Mouse (Mus musculus) heart, postnatal 0 days (tissue): ENCODE data around the gene Kpna7. TPM values are rescaled to one million over a fixed set of nuclear protein-coding genes. Genes with fewer than 3 reads are reported as not detected.
"Not testable (repeated sequence)": the region's sequence is repeated elsewhere in the genome, so short reads cannot be mapped to it uniquely, and the experiment has no call there.

Experiments
- ATAC-seq: fragments of 200-750 bp; cut with Nextera tagmentation; 2 replicates; pipeline ENCODE4 v1.8.0; 2017; ENCODE audit warnings: low read depth, moderate number of reproducible peaks, moderate library complexity; ENCODE audit not compliant: insufficient read depth
- DNase-seq: peaks from one replicate; pipeline ENCODE4 v3.0.0-alpha.2; 2016; ENCODE audit warnings: low spot score
- H3K27ac ChIP-seq: fragments of 300-500 bp; sonication (generic); 2 replicates; pipeline ENCODE4 v1.5.1; 2014; ENCODE audit warnings: low read depth, mild to moderate bottlenecking
- H3K27me3 ChIP-seq: fragments of 300-500 bp; sonication (generic); 2 replicates; pipeline ENCODE4 v1.6.1; 2014; ENCODE audit warnings: low read length, mixed read lengths; ENCODE audit not compliant: control insufficient read depth, insufficient read depth
- H3K36me3 ChIP-seq: fragments of 300-500 bp; sonication (generic); replicated peaks from 2 replicates; pipeline ENCODE4 v1.6.1; 2014; ENCODE audit warnings: low read length, mixed read lengths; ENCODE audit not compliant: control insufficient read depth, insufficient read depth
- H3K4me1 ChIP-seq: fragments of 300-500 bp; sonication (generic); 2 replicates; pipeline ENCODE4 v1.6.1; 2014; ENCODE audit warnings: antibody characterized with exemption; ENCODE audit not compliant: control insufficient read depth, insufficient read depth
- H3K4me2 ChIP-seq: fragments of 300-500 bp; sonication (generic); 2 replicates; pipeline ENCODE4 v1.6.1; 2014; ENCODE audit warnings: low read depth, mild to moderate bottlenecking, low read length, moderate library complexity
- H3K4me3 ChIP-seq: fragments of 300-500 bp; sonication (generic); 2 replicates; pipeline ENCODE4 v1.5.1; 2014; ENCODE audit warnings: low read depth, low read length
- H3K9ac ChIP-seq: fragments of 300-500 bp; sonication (generic); replicated peaks from 2 replicates; pipeline ENCODE4 v1.6.1; 2014; ENCODE audit warnings: low read depth, low read length, mixed read lengths
- H3K9me3 ChIP-seq: fragments of 300-500 bp; sonication (generic); replicated peaks from 2 replicates; pipeline ENCODE4 v1.6.1; 2016; ENCODE audit warnings: low read length; ENCODE audit not compliant: control insufficient read depth
- CTCF ChIP-seq: IDR thresholded peaks from 2 replicates; pipeline ENCODE4 v1.5.1; 2016; ENCODE audit warnings: antibody characterized with exemption, control low read depth, low read depth
- EP300 ChIP-seq: IDR thresholded peaks from 2 replicates; pipeline ENCODE4 v1.6.1; 2016; ENCODE audit warnings: antibody characterized with exemption, low read depth
- WGBS: fragments of 180-500 bp; shearing (Covaris S2); extraction: QIAGEN DNeasy Blood & Tissue Kit; methylation state at CpG from one replicate; pipeline ENCODE4 v1.1.7; 2014; 5-methylcytosine and 5-hydroxymethylcytosine counted together
- polyA plus RNA-seq: library from polyadenylated mRNA; unstranded; fragments of >200 nt; fragmentation: Nextera tagmentation; extraction: Ambion mirVana; gene quantifications from 2 replicates; pipeline ENCODE4 v1.2.1, GENCODE M21; 2015
- total RNA-seq: library from RNA; depleted of rRNA; stranded (reverse); fragments of >200 nt; gene quantifications from 2 replicates; pipeline ENCODE4 v1.2.3, GENCODE M21; 2014; ENCODE audit warnings: low replicate concordance

Gene Kpna7
- total and polyA plus RNA-seq, 2 experiments from 2014 or later, result not detected

GRCm38 (mm10) chr5:145102706-145103105, 18.9 kb upstream of the Kpna7 start:
- Histone ChIP-seq H3K4me1 (no peaks in the 10 kb centered on the region), H3K36me3 (peaks cover 99% of the 10 kb centered on the region), H3K4me2 (no peak overlapping the region), H3K9ac (no peak overlapping the region), H3K4me3 (no peak overlapping the region), H3K27ac (no peak overlapping the region), H3K27me3 (no peaks in the 10 kb centered on the region), H3K9me3 (no peaks in the 10 kb centered on the region)
- 84% methylated on average over 4 of the region's 4 CpGs for WGBS
- no peak for TF ChIP-seq EP300
- TF ChIP-seq CTCF, result no peak
- DNase-seq (no peak), ATAC-seq (no peak)

DNA sequence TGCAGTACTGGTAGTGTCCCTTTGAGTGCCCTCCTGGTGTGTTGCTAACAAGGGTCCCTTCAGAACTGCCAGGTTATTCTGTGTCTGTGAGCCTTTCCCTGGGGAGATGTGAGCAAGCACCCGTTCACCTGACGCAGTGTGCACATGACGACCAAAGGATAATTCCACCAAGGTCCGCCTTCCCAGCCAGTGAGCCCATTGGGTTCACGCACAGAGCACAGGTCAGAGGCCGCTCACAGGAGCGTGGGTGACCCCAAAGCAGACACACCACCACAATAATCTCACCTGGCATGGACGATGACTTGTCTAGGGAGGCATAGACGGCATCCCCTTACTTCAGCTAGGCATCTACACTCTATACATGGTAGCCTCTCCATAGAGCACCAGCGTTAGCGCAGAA, 17.6 kb upstream of the Kpna7 start:
- not testable (repeated sequence) for H3K9ac ChIP-seq, H3K4me1 ChIP-seq, DNase-seq, H3K27me3 ChIP-seq, H3K27ac ChIP-seq, H3K4me2 ChIP-seq, ATAC-seq, H3K4me3 ChIP-seq, H3K9me3 ChIP-seq
- 95% methylated on average over 11 of the region's 11 CpGs for WGBS
- peaks cover 99% of the 10 kb centered on the region for H3K36me3 ChIP-seq

- no peaks in the 10 kb centered on the region for H3K27me3 ChIP-seq
- peaks cover 99% of the 10 kb centered on the region for H3K36me3 ChIP-seq
- H3K27ac ChIP-seq, result no peak overlapping the region
- H3K4me3 ChIP-seq, result no peak overlapping the region
- H3K9me3 ChIP-seq, result no peaks in the 10 kb centered on the region
- WGBS, result 95% methylated on average over 9 of the region's 9 CpGs
- H3K9ac ChIP-seq, result no peak overlapping the region
- DNase-seq (no peak), ATAC-seq (no peak)
- H3K4me1 ChIP-seq, result no peaks in the 10 kb centered on the region
- H3K4me2 ChIP-seq, result no peak overlapping the region
- TF ChIP-seq EP300 (no peak), CTCF (no peak)
Observed at GRCm38 (mm10) chr5:145100960-145101359, 17.1 kb upstream of the Kpna7 start.

DNA sequence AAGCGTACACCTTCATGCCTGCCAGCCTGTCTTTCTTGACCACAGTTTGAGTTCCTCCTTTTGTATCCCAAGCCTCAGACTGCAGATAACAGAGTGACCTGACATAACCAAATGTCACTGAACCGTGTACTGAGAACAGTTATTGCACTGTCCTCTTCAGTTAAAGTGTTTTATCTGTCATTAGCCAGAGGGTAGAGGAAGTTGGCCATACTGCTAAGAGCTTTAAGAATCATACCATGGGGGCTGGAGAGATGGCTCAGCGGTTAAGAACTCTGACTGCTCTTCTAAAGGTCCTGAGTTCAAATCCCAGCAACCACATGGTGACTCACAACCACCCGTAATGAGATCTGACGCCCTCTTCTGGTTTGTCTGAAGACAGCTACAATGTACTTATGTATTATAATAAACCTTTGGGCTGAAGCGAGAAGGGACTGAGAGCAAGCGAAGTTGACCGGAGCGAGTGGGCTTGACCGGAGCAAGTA, 14.6 kb upstream of the Kpna7 start:
- H3K27me3 ChIP-seq, result no peaks in the 10 kb centered on the region
- H3K9me3 ChIP-seq, result no peaks in the 10 kb centered on the region
- peaks cover 91% of the 10 kb centered on the region for H3K36me3 ChIP-seq
- no peak overlapping the region for H3K4me3 ChIP-seq
- ATAC-seq (no peak), DNase-seq (no peak)
- 87% methylated on average over 10 of the region's 10 CpGs for WGBS
- H3K27ac ChIP-seq, result no peak overlapping the region
- H3K4me2 ChIP-seq, result no peak overlapping the region
- H3K4me1 ChIP-seq, result no peaks in the 10 kb centered on the region
- TF ChIP-seq CTCF (no peak), EP300 (no peak)
- H3K9ac ChIP-seq, result no peak overlapping the region

DNA sequence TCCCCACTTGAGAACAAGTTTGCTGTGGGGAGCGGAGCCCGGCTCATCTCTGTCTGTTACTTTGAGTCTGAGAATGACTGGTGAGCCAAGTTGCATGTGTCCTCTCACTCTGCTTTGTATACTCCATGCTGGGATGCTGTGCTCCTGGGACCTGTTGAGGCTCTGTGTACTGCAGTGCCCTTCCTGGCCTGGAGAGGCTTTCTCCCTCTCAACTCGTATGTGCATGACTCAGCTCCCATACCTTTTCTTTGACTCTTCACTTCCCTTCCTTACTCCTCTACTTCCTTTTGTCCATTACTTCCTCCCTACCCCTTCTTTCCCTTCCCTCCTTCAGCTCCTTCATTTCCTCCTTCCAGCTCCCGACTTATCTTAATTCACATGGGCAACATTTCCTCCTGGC, 12.4 kb upstream of the Kpna7 start:
- H3K4me2 ChIP-seq, result no peak overlapping the region
- no peak overlapping the region for H3K4me3 ChIP-seq
- DNase-seq (no peak), ATAC-seq (no peak)
- H3K9me3 ChIP-seq, result no peaks in the 10 kb centered on the region
- H3K4me1 ChIP-seq, result no peaks in the 10 kb centered on the region
- H3K36me3 ChIP-seq, result peaks cover 90% of the 10 kb centered on the region
- no peak overlapping the region for H3K9ac ChIP-seq
- H3K27me3 ChIP-seq, result no peaks in the 10 kb centered on the region
- 78% methylated on average over 4 of the region's 4 CpGs for WGBS
- TF ChIP-seq EP300 (no peak), CTCF (no peak)
- H3K27ac ChIP-seq, result no peak overlapping the region

DNA sequence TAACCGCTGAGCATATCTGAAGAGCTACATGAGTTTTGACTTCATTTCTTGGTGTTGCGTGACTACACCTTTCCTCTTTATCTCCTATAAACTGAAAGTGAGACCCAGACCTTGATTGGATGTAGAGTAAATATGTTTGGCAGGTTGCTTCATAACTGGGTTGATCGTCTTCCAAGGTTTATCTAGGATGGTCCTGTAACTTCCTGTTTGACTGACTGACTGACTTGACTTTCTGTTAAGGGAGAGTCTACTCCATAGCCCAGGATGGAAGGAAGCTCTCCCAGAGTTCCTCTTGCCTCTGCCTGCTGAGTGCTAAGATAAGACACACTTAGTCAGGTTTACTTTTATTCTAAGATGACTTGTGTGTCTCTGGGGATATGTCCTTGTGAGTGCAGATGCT, 6.0 kb upstream of the Kpna7 start:
- H3K4me3 ChIP-seq, result no peak overlapping the region
- WGBS, result 76% methylated on average over 3 of the region's 3 CpGs
- no peak for TF ChIP-seq EP300
- no peak for TF ChIP-seq CTCF
- no peak overlapping the region for H3K9ac ChIP-seq
- no peak for DNase-seq
- peaks cover 1% of the 10 kb centered on the region; the same call in 1 of the 2 replicates for H3K4me1 ChIP-seq
- no peak overlapping the region for H3K27ac ChIP-seq
- H3K27me3 ChIP-seq, result no peaks in the 10 kb centered on the region
- ATAC-seq, result no peak
- peaks cover 33% of the 10 kb centered on the region for H3K36me3 ChIP-seq
- no peak overlapping the region for H3K4me2 ChIP-seq
- H3K9me3 ChIP-seq, result no peaks in the 10 kb centered on the region
